Mouse (Mus musculus) heart, postnatal 10 days (tissue): ENCODE measurements around the gene Dcpp1. TPM values are rescaled to one million over a fixed set of nuclear protein-coding genes. Genes with fewer than 3 reads are reported as not detected.
"Not testable (repeated sequence)": the region's sequence is repeated elsewhere in the genome, so short reads cannot be mapped to it uniquely, and the experiment has no call there.

ENCODE experiments used
- DNase-seq, 2 experiments: peaks; one replicate each; pipeline ENCODE4 v3.0.0; 2021
- intact Hi-C: fragments of 180-260 bp; cut with DNase I; formaldehyde crosslinking; loops from one replicate; pipeline ENCODE4 v1.15.1; 2025
- total RNA-seq, 2 experiments: library from RNA; stranded (reverse); gene quantifications; 2 replicates each; pipeline ENCODE4 v1.2.3; 2021

Dcpp1 gene
- total RNA-seq = not detected

DNA sequence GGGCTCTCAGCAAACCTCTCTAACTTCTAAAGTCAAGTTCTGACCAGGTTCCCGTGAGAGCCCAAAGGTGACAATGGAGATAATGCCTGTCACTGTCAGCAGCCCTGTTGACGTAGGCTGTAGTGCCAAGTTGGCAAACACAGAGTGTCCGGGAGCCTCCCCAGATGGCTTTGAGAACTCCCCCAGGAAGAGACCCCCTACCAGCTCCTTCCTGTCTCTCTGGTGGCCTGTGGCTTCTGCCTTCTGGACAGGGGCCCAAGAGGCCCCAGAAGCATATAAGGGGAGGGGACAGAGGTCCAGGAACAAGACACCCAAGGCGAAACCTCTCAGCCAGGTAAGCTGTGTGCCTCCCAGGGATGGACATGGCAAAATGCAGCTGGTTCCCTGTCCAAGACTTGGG lies at the start of gene Dcpp1, which contains the start of gene Dcpp2:
Dcpp1 (plus strand) TSS at position 301 of the 400 bp plus-strand sequence.
Dcpp2 (plus strand) TSS at position 305 of the 400 bp plus-strand sequence.
- DNase-seq, intact Hi-C loops: not testable (repeated sequence)

DNA sequence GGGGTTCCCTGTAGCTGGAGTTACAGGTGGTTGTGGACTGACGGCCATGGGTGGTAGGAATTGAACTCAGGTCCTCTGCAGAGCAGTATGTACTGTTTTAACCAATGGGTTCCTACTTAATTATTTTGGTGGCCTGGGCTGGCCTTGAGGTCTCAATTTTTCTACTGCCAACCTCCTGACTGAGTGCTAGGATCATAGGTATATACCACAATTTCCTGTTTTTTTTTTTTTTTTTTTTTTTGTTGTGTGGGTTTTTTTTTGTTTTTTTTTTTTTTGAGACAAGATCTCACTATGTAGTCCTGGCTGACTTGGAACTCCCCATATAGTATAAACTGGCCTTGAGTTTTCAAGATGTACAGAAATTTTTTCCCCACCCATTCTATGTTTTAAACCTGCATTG lies 49.5 kb upstream of the Dcpp1 start:
- no peak for DNase-seq
- intact Hi-C loops = no loop called here

DNA sequence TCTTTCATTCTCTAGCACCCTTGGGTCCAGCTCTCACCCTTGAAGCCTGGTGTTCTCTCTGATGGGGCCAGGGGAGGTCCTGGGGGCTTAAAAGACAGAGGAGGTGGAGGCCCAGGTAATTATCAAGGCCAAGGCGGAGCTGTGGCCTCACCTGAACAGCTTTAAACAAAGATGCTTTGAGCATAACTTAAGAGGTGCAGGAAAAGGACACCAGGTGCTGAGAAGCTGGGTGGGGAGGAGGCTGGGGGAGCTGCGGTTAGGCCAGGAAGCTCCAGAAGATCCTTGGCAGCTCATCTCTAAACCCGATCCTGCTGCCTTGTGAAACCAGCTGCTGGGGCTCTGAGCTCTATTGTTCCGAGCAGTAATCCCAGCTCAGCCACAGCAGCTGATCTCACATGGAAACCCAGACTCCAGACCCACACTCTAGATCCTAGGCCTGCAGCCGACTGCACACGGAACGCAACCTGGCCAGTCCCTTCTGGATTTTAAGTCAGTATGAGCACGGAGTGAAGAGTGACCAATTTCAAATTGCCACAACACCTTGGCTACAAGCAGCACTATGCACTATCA lies 44.6 kb upstream of the Dcpp1 start, which contains the start of gene Prss33:
Prss33 (minus strand) TSS at position 51 of the 570 bp plus-strand sequence.
- DNase-seq = no peak
- intact Hi-C loops = no loop called here

DNA sequence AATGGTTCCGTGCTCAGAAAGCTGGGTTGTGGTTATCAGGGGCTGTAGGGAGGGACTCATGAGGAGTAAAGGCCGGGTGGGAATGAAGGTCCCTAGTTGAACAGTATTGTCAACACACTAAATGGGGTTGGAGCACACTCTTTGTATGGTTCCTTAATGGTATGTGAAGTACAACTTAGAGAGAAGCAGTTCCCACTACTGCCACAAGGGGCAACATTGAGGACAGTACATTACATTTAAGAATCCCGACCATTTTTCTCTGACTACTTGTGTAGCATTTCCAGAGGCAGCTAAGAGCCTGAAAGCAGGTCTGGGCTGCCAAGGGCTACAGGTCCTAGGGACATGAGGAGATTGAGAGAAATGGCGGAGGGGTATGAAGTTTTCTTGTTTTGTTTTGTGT lies 39.5 kb upstream of the Dcpp1 start:
- intact Hi-C loops = no loop called here

DNA sequence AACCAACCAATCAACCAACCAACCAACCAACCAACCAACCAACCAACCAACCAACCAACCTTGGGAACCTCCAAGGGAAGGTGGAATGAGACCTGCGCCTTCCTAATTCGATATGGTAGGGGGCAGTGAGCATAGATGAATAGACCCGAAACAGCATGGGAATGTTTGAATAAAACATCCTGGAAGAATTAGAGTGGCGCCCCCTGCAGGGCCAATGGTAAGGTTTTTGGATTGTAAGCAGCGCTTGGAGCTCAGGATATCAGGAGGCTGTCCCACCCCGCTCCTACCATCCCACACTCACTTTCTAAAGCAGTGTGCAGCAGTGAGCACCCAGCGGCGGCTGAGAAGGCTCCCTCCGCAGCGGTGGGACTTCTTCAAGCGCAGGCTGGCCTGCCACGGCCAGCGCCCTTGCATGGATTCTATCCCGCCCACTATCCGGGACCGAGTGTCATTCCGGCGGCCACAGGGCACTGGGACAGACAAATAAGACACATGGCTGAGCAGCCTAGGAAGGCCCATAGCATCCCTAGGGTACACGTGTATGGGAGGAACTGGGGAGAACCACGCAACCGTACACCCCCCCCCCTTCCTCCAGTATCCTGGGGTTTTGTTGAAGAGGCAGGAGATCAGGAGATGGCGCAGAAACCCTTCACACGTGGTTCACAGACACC lies 37.4 kb upstream of the Dcpp1 start:
- DNase-seq = no peak
- intact Hi-C loops = loop anchor here (2.0 kb wide), 1 partner anchor 68 kb away; no protein-coding TSS in a partner anchor

More for the DNA sequence above, 39.5 kb upstream of the Dcpp1 start:
- peak; percentile 57 to 74 for DNase-seq

DNA sequence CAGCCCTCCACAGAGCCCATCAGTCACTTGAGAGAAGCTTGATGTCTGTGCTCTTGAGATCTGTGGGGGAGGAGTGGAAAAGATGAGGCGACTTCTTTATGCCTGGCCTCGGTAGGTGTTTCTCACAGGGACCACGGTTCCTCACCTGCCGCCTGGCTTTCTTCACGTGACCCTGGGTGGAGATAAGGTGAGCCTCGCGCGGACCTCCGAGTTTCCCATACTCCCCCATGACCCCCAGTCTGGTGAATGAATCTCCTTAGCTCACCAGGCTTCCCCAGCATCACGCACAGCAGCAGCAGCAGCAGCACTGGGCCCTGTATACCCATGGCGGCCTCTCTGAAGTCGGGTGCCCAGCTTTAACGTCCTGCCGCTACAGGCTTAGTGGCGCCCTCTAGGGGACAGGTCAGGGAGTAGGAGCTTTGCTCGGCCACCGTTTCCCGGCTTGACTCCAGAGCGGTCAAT lies 36.8 kb upstream of the Dcpp1 start, which contains the start of the genes Prss32 and Prss41:
Prss32 (plus strand) TSS at position 44 of the 462 bp plus-strand sequence.
Prss41 (minus strand) TSS at position 361 of the 462 bp plus-strand sequence.
- intact Hi-C loops = loop anchor here (2.0 kb wide), 1 partner anchor 69 kb away; no protein-coding TSS in a partner anchor
- DNase-seq = peak in 1 of 2 experiments; percentile 59

DNA sequence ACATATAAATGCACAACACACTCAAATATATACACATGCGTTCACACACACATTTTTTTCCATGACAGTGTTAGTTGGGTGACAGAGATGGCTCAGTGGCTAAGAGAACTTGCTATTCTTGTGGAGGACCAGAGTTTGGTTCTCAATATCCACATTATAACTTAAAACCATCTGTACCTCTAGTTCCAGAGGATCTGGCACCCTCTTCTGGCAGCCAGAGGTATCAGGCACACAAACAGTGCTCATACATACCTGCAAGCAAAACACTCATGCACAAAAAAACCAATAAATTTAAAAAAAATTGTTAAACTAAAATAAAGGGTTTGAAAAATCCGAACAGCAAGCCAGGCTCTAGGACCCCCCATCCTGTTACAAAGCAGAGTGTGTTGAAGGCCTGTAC lies 30.6 kb upstream of the Dcpp1 start:
- intact Hi-C loops = loop anchor here (5.0 kb wide), 1 partner anchor 103 kb away; the partner anchor contains the start of gene Kremen2
- no peak for DNase-seq

DNA sequence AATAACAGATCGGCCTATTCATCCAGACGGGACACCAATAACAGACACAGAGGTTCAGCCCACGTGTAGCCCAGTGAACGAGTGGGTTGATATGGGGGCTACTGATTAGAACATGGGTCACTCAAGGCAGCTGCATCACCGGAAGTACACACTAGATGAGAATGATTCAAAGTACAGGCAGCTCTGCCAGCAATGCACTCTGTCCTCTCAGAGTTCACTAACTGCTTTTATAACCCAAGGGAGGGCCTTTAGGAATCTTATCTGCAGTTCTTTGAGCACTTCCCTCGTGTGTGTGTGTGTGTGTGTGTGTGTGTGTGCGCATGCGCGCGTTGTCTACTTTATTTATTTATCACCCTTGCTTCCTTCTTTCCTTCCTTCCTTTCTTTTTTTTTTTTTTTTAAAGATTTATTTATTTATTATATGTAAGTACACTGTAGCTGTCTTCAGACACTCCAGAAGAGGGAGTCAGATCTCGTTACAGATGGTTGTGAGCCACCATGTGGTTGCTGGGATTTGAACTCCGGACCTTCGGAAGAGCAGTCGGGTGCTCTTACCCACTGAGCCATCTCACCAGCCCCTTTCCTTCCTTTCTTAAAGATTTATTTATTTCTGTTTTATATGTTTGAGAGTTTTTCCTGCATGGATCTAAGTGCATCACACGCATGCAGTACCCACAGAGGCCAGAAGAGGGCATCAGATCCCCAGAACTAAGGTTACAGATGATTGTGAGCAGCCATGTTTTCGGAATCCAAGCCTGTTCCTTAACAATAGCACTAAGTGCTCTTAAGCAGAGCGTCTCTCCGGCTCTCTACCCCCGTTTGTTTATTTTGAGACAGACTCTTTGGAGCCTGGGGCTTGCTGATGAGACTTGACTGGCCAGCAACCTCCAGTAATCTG lies 29.6 kb upstream of the Dcpp1 start:
- intact Hi-C loops = loop anchor here (1.0 to 5.0 kb wide), 2 partner anchors 104 to 109 kb away; partner anchors contain the start of gene Kremen2
- DNase-seq = peak; percentile 56 to 79

DNA sequence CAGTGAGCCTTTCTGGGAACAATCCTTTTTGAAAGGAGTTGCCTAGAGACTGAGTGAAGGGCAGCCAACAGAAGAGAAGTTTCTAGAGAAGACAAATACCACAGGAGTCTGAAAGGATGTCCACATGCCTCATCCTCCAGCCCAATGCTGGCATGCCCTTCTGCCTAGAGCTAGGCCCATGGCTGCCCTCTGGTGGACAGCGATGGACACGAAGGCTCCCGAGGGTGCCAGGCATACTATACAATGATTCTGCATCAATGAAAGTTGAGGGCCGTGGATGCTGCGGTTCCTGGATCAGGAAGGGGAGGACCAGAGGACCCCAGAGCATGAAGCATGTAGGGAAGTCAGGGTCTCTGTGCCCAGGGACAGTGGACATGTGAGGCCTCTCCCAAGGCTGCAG lies 27.4 kb upstream of the Dcpp1 start:
- intact Hi-C loops = loop anchor here (5.0 kb wide), 1 partner anchor 106 kb away; the partner anchor contains the start of gene Kremen2
- peak; percentile 40 to 71 for DNase-seq

DNA sequence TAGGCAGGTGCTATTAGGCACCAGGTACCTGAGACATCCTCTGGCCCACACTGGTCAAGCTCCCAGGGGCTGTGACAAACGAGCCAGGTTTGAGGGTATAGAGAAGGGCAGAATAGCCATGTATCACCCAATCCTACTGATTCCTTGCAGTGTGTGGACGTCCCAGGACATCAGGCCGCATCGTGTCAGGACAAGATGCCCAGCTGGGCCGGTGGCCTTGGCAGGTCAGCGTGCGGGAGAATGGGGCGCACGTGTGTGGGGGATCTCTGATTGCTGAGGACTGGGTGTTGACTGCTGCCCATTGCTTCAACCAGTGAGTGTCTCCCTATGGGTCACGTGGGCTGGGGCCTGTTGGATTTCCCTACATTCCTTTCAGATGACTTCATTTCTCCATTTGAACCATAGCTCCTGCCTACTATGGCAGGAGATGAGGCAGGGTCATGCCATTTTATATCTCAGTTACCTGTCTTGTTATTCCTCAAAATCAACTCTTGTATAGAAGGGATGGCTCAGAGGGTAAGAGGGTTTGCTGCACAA lies 26.4 kb upstream of the Dcpp1 start:
- intact Hi-C loops = loop anchor here (5.0 kb wide), 1 partner anchor 107 kb away; the partner anchor contains the start of gene Kremen2
- peak in 1 of 2 experiments; percentile 14 for DNase-seq

DNA sequence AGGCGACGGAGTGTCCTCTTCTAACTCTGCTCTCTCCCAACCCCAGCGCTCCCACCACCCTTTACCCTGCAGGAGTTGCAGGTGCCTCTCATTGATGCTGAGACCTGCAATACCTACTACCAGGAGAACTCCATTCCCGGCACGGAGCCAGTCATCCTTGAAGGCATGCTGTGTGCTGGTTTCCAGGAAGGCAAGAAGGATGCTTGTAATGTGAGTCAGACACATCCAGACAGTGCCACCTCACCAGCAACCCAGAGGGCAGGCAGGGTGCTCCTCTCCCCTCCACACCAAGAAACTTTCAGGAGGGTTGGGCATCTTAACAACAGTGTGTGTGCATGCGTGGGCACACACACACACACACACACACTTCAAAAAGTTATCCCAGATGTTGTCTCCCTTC lies 23.5 kb upstream of the Dcpp1 start:
- intact Hi-C loops = no loop called here
- no peak for DNase-seq

DNA sequence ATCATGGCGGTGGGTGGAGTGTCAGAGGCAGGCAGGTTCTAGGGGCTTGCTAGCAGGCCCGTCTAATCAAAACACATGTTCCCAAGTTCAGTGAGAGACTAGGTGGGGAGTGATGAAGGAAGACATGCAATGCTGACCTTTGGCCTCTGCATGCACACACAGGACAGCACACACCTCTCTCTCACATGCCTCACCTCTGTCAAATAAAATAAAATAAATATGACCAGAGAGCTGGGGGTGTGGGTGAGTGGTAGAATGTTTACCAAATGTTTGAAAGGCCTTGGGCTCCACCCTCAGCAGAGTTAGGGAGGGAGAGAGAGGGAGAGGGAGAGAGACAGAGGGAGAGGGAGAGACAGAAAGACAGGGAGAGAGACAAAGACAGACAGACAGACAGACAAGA lies 22.8 kb upstream of the Dcpp1 start:
- intact Hi-C loops = no loop called here
- DNase-seq = no peak

DNA sequence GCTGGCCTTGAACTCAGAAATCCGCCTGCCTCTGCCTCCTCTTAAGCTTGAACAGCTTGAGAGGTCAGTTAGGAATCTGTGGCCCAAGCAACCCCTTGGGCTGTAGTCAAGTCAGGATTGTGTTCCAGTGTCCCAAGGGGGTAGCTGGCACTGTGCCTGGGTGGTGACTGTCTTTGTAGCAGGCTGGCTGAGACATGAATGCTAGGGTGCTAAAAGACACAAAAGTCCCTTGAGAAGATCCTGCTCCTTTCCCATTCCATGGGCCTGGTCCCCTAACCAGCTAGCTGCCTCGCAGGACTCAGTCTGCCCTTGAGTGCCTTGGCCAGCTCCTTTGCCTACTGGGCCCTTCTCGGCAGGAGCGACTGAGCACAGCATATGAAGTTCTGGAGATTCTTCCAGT lies 17.8 kb upstream of the Dcpp1 start:
- intact Hi-C loops = no loop called here
- no peak for DNase-seq

DNA sequence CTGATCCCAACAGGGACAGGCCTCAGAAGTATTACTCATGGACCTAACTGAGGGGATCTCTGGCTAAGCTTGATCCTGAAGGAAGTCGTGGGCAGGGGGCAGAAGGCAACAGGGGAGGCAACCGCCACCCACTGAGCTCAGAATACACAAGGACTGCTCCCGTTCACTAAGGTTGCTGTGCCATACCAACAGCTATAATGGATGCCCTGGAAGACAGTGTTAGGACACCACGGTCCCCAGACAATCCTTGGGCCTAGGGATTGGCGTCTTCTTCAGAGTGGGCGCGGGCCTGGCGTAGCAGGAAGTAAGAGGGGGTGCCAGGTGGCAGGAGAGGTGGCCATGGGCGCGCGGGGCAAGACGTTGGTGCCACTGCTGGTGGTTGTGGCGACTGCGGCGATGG lies 12.9 kb upstream of the Dcpp1 start, which contains the start of gene Prss21:
Prss21 (plus strand) TSS at position 301 of the 400 bp plus-strand sequence.
- no peak for DNase-seq
- intact Hi-C loops = no loop called here

DNA sequence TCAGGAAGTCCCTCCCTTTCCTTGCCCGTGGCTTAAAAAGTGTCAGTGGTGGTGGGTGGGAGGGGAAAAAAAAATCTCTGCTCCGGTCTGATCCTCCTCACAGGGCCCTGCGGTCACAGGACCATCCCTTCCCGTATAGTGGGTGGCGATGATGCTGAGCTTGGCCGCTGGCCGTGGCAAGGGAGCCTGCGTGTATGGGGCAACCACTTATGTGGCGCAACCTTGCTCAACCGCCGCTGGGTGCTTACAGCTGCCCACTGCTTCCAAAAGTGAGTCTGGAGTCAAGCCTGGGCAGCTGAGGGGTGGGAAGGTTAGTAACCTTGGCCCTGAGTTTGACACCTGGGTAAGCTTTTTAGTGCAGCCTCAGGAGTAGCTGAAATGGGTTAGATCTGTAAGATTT lies 12.2 kb upstream of the Dcpp1 start:
- intact Hi-C loops = no loop called here
- no peak for DNase-seq

DNA sequence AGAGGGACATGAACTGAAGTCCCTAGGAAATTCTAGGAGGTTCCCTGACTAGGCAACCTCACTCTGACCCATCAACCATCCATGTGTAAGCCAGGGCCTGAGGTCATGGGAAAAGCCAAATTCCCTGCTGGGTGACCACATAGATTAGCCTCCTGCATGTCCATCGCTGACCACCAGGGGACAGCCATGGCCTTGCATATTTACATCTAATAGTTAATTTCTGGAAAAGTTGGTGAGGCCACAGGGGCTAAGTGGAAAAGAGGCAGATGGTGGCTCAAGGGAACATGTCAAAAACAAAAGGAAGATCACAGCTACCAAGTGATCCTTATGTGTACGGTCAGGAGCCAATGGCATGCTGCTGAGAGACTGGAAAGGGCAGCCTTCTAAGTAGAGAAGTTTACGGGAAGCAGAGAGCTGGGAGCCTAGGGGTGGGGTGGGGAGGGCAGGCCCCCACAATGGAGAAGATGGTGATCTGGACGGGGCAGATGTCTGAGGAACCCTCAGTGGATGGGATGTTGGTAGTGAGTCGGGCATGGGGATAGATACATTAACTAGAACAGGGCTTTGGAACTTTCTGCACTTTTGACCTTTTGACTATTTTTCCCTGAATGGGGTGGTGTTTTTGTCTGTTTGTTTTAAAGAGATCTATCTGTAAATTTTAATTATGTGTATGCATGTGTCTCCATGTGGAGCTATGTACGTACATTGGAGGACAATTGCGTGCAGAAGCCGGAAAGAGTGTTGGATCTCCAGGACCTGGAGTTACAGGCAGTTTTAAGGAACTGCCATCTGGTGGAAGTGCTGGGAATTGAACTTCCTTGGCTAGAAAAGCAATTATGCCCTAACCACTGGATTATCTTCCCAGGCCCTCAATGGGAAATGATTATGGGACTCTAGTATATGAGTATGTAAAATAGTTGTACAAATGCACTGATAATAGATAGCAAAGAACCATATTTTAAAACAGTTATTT lies 6.5 kb upstream of the Dcpp1 start:
- intact Hi-C loops = loop anchor here (1.0 kb wide), 2 partner anchors 86 to 100 kb away; no protein-coding TSS in a partner anchor
- peak; percentile 56 to 76 for DNase-seq

DNA sequence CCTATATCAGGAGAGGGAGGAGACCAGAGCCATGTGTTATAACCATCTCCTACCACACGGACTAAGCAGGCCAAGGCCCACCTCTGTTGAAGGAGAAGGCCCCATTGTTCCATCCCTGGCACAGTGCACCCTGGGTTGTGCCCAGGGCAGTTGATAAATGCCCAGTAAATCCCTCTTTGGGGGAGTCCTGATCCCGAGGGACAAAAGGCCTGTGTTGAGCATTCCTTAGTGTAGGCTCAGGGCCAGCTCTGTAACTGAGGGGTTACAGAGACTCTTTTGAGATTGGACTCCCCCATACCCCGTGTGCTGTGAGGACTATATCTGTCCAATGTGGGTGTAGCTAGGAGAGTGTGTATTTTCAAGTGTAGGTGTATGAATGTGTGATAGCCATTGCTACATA lies 3.9 kb upstream of the Dcpp1 start:
- intact Hi-C loops = no loop called here
- no peak for DNase-seq

DNA sequence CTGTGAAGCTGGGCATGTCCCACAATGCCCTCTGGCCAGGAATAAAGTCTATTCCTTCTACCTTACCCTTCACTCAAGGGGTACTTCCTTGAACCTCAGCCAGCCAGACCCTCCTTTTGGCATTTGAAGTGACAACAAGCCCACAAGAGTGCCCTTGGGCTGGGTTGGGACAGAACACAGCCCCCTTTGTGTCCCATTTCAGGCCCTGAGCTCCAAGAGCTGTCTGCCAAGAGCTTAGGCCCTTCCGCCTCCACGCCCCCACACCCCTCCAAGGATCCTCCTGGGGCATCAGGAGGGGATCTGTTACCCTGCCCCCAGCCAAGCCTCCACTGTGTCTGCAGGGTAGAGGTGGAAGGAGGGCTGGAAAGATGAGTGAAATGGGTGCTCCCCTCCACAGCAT lies 3.5 kb upstream of the Dcpp1 start:
- no peak for DNase-seq
- intact Hi-C loops = no loop called here

DNA sequence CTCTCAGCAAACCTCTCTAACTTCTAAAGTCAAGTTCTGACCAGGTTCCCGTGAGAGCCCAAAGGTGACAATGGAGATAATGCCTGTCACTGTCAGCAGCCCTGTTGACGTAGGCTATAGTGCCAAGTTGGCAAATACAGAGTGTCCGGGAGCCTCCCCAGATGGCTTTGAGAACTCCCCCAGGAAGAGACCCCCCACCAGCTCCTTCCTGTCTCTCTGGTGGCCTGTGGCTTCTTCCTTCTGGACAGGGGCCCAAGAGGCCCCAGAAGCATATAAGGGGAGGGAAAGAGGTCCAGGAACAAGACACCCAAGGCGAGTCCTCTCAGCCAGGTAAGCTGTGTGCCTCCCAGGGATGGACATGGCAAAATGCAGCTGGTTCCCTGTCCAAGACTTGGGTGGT lies 36.5 kb downstream of the Dcpp1 start, which contains the start of gene Dcpp3:
Dcpp3 (plus strand) TSS at position 301 of the 400 bp plus-strand sequence.
- DNase-seq, intact Hi-C loops: not testable (repeated sequence)
